Mouse (Mus musculus) thymus, adult 2 months (tissue): Measurements from ENCODE around the gene Acer1.

Experiments used
- CTCF ChIP-seq: fragments of 200-500 bp; IDR thresholded peaks from 2 replicates; pipeline ENCODE4 v1.5.1; 2012; ENCODE audit warnings: mild to moderate bottlenecking, control low read depth, low read length, moderate library complexity, borderline replicate concordance; ENCODE audit not compliant: control insufficient read depth, poor library complexity, insufficient read depth; ENCODE audit errors: extremely low read depth
- POLR2A ChIP-seq: fragments of 200-500 bp; IDR thresholded peaks from 2 replicates; pipeline ENCODE4 v1.6.1; 2012; ENCODE audit warnings: mild to moderate bottlenecking, low read length, control low read depth, moderate library complexity; ENCODE audit not compliant: control insufficient read depth, poor library complexity, insufficient read depth; ENCODE audit errors: extremely low read depth

DNA sequence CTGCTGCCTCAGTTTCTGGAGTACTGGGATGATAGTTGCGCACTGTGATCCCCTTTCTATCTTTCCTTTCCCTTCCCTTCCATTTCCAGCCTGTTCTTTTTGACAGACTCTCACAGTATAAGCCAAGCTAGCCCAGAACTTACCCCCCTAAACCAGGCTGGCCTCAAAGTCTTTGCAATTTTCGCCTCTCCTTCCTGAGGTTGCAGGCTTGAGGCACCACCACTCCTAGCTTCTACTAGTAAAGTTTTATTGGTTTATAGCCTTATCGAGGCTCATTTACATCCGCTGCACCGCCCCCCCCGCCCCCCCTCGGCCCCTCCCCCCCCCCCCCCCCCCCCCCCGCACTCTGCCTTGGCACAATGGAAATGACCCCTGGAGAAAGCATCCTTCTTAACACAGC is 2.4 kb downstream of the Acer1 start:
- TF ChIP-seq CTCF, result no peak
- TF ChIP-seq POLR2A, result no peak
